Mouse (Mus musculus): ENCODE data around the gene Smim5. TPM values are rescaled to one million over a fixed set of nuclear protein-coding genes. Genes with fewer than 3 reads are reported as not detected.

The Smim5 gene
- total RNA-seq, 2 experiments from 2014 or later: 17.1 to 17.9 TPM

GRCm38 (mm10) chr11:115918637-115919036 lies 18.9 kb downstream of the Smim5 start:
- ATAC-seq (replicated peaks; ENCODE audit: low FRiP score, poor library complexity, severe bottlenecking): no peak

GRCm38 (mm10) chr11:115919073-115919472 lies 19.3 kb downstream of the Smim5 start:
- ATAC-seq (replicated peaks; ENCODE audit: low FRiP score, poor library complexity, severe bottlenecking): no peak

- ATAC-seq (replicated peaks; ENCODE audit: low FRiP score, poor library complexity, severe bottlenecking): peak; percentile 94
Measured at GRCm38 (mm10) chr11:115920110-115920818, 20.5 kb downstream of the Smim5 start.

GRCm38 (mm10) chr11:115921986-115922385 lies 22.2 kb downstream of the Smim5 start:
- no peak for ATAC-seq (replicated peaks; ENCODE audit: low FRiP score, poor library complexity, severe bottlenecking)

GRCm38 (mm10) chr11:115929031-115929430 lies 29.3 kb downstream of the Smim5 start:
- no peak for ATAC-seq (replicated peaks; ENCODE audit: low FRiP score, poor library complexity, severe bottlenecking)

- ATAC-seq (replicated peaks; ENCODE audit: low FRiP score, poor library complexity, severe bottlenecking): no peak
Measured at GRCm38 (mm10) chr11:115929818-115930217, 30.1 kb downstream of the Smim5 start.

GRCm38 (mm10) chr11:115931235-115931634 lies 31.5 kb downstream of the Smim5 start:
- ATAC-seq (replicated peaks; ENCODE audit: low FRiP score, poor library complexity, severe bottlenecking): no peak

GRCm38 (mm10) chr11:115933108-115933746 lies 33.5 kb downstream of the Smim5 start, which contains the start of the genes Sap30bp and Recql5:
Sap30bp (plus strand) TSS chr11:115933282.
Recql5 (minus strand) TSS chr11:115933477.
- ATAC-seq (replicated peaks; ENCODE audit: low FRiP score, poor library complexity, severe bottlenecking): peak; percentile 95

GRCm38 (mm10) chr11:115933747-115934110 lies 34.0 kb downstream of the Smim5 start:
- no peak for ATAC-seq (replicated peaks; ENCODE audit: low FRiP score, poor library complexity, severe bottlenecking)

- peak; percentile 79 for ATAC-seq (replicated peaks; ENCODE audit: low FRiP score, poor library complexity, severe bottlenecking)
Measured at GRCm38 (mm10) chr11:115939690-115940329, 40.0 kb downstream of the Smim5 start.

- ATAC-seq (replicated peaks; ENCODE audit: low FRiP score, poor library complexity, severe bottlenecking): no peak
Measured at GRCm38 (mm10) chr11:115941980-115942379, 42.2 kb downstream of the Smim5 start.

- ATAC-seq (replicated peaks; ENCODE audit: low FRiP score, poor library complexity, severe bottlenecking): no peak
Measured at GRCm38 (mm10) chr11:115945247-115945646, 45.5 kb downstream of the Smim5 start.

GRCm38 (mm10) chr11:115946221-115946828 lies 46.6 kb downstream of the Smim5 start:
- no peak for ATAC-seq (replicated peaks; ENCODE audit: low FRiP score, poor library complexity, severe bottlenecking)

- no peak for ATAC-seq (replicated peaks; ENCODE audit: low FRiP score, poor library complexity, severe bottlenecking)
Measured at GRCm38 (mm10) chr11:115948316-115948715, 48.5 kb downstream of the Smim5 start.

GRCm38 (mm10) chr11:115950719-115951118 lies 51.0 kb downstream of the Smim5 start:
- no peak for ATAC-seq (replicated peaks; ENCODE audit: low FRiP score, poor library complexity, severe bottlenecking)

GRCm38 (mm10) chr11:115954712-115955111 lies 54.9 kb downstream of the Smim5 start:
- no peak for ATAC-seq (replicated peaks; ENCODE audit: low FRiP score, poor library complexity, severe bottlenecking)

- ATAC-seq (replicated peaks; ENCODE audit: low FRiP score, poor library complexity, severe bottlenecking): 0 out of 2 replicates have a peak, but pooled peaks have one; percentile 11
Measured at GRCm38 (mm10) chr11:115955195-115955858, 55.6 kb downstream of the Smim5 start.
